Mouse (Mus musculus): ENCODE measurements around the gene Hpn. TPM values are rescaled to one million over a fixed set of nuclear protein-coding genes. Genes with fewer than 3 reads are reported as not detected.

Hpn gene
- polyA plus RNA-seq, 2 experiments, result 2.5 to 5.5 TPM

- 81% methylated on average over 6 of the region's 6 CpGs for WGBS
- no peaks in the 10 kb centered on the region for H3K27me3 ChIP-seq (ENCODE audit: control insufficient read depth, insufficient read depth, low read length)
- H3K4me2 ChIP-seq (replicated peaks; ENCODE audit: low read depth, low read length, severe bottlenecking), result no peak overlapping the region
- ATAC-seq (ENCODE audit: low FRiP score, low read depth), result no peak
- H3K27ac ChIP-seq (replicated peaks; ENCODE audit: low read depth, low read length), result no peak overlapping the region
- H3K36me3 ChIP-seq (ENCODE audit: control insufficient read depth, insufficient read depth, low read length), result no peaks in the 10 kb centered on the region
- H3K9me3 ChIP-seq (ENCODE audit: control insufficient read depth, low read length), result no peaks in the 10 kb centered on the region
- DNase-seq (ENCODE audit: low spot score), result no peak
- peaks cover 14% of the 10 kb centered on the region for H3K4me1 ChIP-seq (ENCODE audit: control insufficient read depth, insufficient read depth, low read length)
- no peak for TF ChIP-seq POLR2A (IDR thresholded peaks at IDR 0.05; ENCODE audit: borderline replicate concordance, extremely low read depth, insufficient read depth, insufficient read length)
- no peak overlapping the region for H3K4me3 ChIP-seq (replicated peaks; ENCODE audit: low read length)
- H3K9ac ChIP-seq (ENCODE audit: low read depth, low read length, severe bottlenecking), result no peak overlapping the region
Observed at GRCm38 (mm10) chr7:31070324-31070723, 44.8 kb downstream of the Hpn start.

DNA sequence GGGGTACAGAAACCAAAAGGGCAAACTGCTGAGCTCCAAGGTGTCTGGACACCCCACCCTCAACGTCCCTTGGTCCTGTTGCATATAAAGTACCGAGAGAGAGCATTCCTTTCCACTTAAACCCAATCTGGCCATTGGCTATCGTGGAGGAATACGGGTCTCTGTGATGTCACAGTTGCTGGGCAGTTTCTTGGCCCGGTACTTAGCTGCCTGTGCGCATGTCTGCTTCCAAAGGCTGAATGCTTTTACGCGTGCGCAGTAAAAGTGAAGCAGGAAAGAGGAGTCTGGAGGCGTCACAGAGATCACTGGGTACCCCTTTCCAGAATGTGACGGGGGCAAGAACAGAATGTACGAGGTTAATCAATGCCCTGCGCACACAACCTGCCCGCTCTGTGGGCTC, 45.6 kb downstream of the Hpn start:
- no peak overlapping the region for H3K9ac ChIP-seq (ENCODE audit: low read depth, low read length, severe bottlenecking)
- H3K27me3 ChIP-seq (ENCODE audit: control insufficient read depth, insufficient read depth, low read length), result no peaks in the 10 kb centered on the region
- no peak overlapping the region for H3K4me2 ChIP-seq (replicated peaks; ENCODE audit: low read depth, low read length, severe bottlenecking)
- no peaks in the 10 kb centered on the region for H3K9me3 ChIP-seq (ENCODE audit: control insufficient read depth, low read length)
- H3K27ac ChIP-seq (replicated peaks; ENCODE audit: low read depth, low read length), result no peak overlapping the region
- peaks cover 14% of the 10 kb centered on the region for H3K4me1 ChIP-seq (ENCODE audit: control insufficient read depth, insufficient read depth, low read length)
- 72% methylated on average over 14 of the region's 14 CpGs for WGBS
- no peaks in the 10 kb centered on the region for H3K36me3 ChIP-seq (ENCODE audit: control insufficient read depth, insufficient read depth, low read length)
- DNase-seq (ENCODE audit: low spot score) (no peak), ATAC-seq (ENCODE audit: low FRiP score, low read depth) (no peak)
- TF ChIP-seq POLR2A (IDR thresholded peaks at IDR 0.05; ENCODE audit: borderline replicate concordance, extremely low read depth, insufficient read depth, insufficient read length), result no peak
- H3K4me3 ChIP-seq (replicated peaks; ENCODE audit: low read length), result no peak overlapping the region

DNA sequence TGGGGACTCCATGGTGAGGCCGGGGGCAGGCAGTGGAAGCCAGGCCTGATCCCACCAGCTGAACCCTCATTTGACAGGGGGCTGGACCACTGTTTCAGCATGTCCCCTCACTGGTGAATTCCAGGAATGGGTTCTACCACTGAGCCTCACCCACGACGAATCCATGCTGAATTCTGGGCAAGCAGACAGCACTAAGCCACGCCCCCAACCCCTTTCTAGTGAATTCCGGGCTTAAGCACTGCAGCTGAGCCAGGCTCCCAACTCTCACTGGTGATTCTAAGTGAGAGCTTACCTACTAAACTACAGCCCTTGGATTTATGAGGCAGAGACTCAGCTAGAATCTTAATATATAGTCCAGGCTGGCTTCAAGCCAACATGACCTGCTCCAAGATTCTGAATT, 47.3 kb downstream of the Hpn start:
- no peaks in the 10 kb centered on the region for H3K36me3 ChIP-seq (ENCODE audit: control insufficient read depth, insufficient read depth, low read length)
- no peak overlapping the region for H3K9ac ChIP-seq (ENCODE audit: low read depth, low read length, severe bottlenecking)
- no peak overlapping the region for H3K4me3 ChIP-seq (replicated peaks; ENCODE audit: low read length)
- no peak for TF ChIP-seq POLR2A (IDR thresholded peaks at IDR 0.05; ENCODE audit: borderline replicate concordance, extremely low read depth, insufficient read depth, insufficient read length)
- H3K9me3 ChIP-seq (ENCODE audit: control insufficient read depth, low read length), result no peaks in the 10 kb centered on the region
- no peaks in the 10 kb centered on the region for H3K27me3 ChIP-seq (ENCODE audit: control insufficient read depth, insufficient read depth, low read length)
- H3K4me2 ChIP-seq (replicated peaks; ENCODE audit: low read depth, low read length, severe bottlenecking), result no peak overlapping the region
- DNase-seq (ENCODE audit: low spot score) (peak; percentile 88), ATAC-seq (ENCODE audit: low FRiP score, low read depth) (peak; percentile 83)
- 19% methylated on average over 5 of the region's 5 CpGs for WGBS
- peaks cover 14% of the 10 kb centered on the region for H3K4me1 ChIP-seq (ENCODE audit: control insufficient read depth, insufficient read depth, low read length)
- peak overlapping the region; percentile 58 for H3K27ac ChIP-seq (replicated peaks; ENCODE audit: low read depth, low read length)

DNA sequence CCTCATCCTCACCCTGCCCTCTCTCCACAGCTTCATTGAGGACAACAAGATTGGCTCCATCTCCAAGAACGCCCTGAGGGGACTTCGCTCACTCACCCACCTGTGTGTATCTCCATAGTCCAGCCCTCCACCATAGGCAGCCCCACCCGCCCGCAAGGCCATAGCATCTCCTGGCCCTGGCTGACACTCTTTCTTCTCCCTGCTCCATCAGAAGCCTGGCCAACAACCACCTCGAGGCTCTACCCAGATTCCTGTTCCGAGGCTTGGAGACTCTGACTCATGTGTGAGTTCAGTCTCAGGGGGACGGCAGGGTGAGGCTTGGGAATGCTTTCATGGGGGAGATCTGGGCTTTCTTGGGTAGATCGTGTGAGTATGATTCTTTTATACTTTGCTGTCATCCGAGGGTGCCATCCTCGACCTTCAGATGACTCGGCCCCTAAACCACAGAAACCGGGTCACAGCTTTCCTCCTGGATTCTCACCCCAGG, 52.0 kb downstream of the Hpn start:
- H3K9me3 ChIP-seq (ENCODE audit: control insufficient read depth, low read length), result no peaks in the 10 kb centered on the region
- H3K27ac ChIP-seq (replicated peaks; ENCODE audit: low read depth, low read length), result no peak overlapping the region
- TF ChIP-seq POLR2A (IDR thresholded peaks at IDR 0.05; ENCODE audit: borderline replicate concordance, extremely low read depth, insufficient read depth, insufficient read length), result no peak
- H3K27me3 ChIP-seq (ENCODE audit: control insufficient read depth, insufficient read depth, low read length), result no peaks in the 10 kb centered on the region
- no peaks in the 10 kb centered on the region for H3K36me3 ChIP-seq (ENCODE audit: control insufficient read depth, insufficient read depth, low read length)
- H3K4me1 ChIP-seq (ENCODE audit: control insufficient read depth, insufficient read depth, low read length), result peaks cover 5% of the 10 kb centered on the region
- DNase-seq (ENCODE audit: low spot score) (no peak), ATAC-seq (ENCODE audit: low FRiP score, low read depth) (no peak)
- H3K4me2 ChIP-seq (replicated peaks; ENCODE audit: low read depth, low read length, severe bottlenecking), result no peak overlapping the region
- WGBS, result 84% methylated on average over 12 of the region's 12 CpGs
- H3K4me3 ChIP-seq (replicated peaks; ENCODE audit: low read length), result no peak overlapping the region
- H3K9ac ChIP-seq (ENCODE audit: low read depth, low read length, severe bottlenecking), result no peak overlapping the region

DNA sequence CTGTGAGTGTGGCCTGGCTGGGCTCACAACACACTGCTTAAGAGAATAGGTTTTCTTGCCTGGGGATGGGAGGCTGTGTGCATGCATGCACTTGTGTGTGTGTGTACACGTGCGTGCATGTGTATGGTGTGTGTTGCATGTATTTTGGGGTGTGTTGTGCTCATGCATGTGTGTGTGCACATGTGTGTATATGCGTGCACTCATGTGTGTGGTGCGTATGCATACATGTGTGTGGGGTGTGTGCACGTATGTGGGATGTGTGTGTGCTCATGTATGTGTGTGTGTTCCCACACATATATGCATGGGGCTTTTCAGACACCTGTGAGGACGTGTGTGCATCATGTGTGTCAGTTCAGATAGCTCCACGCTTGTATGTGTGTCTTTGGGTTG, 54.5 kb downstream of the Hpn start:
- Histone ChIP-seq H3K9ac (ENCODE audit: low read depth, low read length, severe bottlenecking) (no peak overlapping the region), H3K4me1 (ENCODE audit: control insufficient read depth, insufficient read depth, low read length) (peaks cover under 1% of the 10 kb centered on the region; the same call in 1 of the 2 replicates), H3K9me3 (ENCODE audit: control insufficient read depth, low read length) (no peaks in the 10 kb centered on the region), H3K27ac (replicated peaks; ENCODE audit: low read depth, low read length) (no peak overlapping the region), H3K4me3 (replicated peaks; ENCODE audit: low read length) (no peak overlapping the region), H3K27me3 (ENCODE audit: control insufficient read depth, insufficient read depth, low read length) (no peaks in the 10 kb centered on the region), H3K4me2 (replicated peaks; ENCODE audit: low read depth, low read length, severe bottlenecking) (no peak overlapping the region), H3K36me3 (ENCODE audit: control insufficient read depth, insufficient read depth, low read length) (no peaks in the 10 kb centered on the region)
- 87% methylated on average over 7 of the region's 7 CpGs for WGBS
- TF ChIP-seq POLR2A (IDR thresholded peaks at IDR 0.05; ENCODE audit: borderline replicate concordance, extremely low read depth, insufficient read depth, insufficient read length), result no peak
- ATAC-seq (ENCODE audit: low FRiP score, low read depth) (no peak), DNase-seq (ENCODE audit: low spot score) (no peak)

Data from limb, embryonic 14.5 days (tissue).